Mouse (Mus musculus): ENCODE results near the gene Jag2.

The Jag2 gene

DNA sequence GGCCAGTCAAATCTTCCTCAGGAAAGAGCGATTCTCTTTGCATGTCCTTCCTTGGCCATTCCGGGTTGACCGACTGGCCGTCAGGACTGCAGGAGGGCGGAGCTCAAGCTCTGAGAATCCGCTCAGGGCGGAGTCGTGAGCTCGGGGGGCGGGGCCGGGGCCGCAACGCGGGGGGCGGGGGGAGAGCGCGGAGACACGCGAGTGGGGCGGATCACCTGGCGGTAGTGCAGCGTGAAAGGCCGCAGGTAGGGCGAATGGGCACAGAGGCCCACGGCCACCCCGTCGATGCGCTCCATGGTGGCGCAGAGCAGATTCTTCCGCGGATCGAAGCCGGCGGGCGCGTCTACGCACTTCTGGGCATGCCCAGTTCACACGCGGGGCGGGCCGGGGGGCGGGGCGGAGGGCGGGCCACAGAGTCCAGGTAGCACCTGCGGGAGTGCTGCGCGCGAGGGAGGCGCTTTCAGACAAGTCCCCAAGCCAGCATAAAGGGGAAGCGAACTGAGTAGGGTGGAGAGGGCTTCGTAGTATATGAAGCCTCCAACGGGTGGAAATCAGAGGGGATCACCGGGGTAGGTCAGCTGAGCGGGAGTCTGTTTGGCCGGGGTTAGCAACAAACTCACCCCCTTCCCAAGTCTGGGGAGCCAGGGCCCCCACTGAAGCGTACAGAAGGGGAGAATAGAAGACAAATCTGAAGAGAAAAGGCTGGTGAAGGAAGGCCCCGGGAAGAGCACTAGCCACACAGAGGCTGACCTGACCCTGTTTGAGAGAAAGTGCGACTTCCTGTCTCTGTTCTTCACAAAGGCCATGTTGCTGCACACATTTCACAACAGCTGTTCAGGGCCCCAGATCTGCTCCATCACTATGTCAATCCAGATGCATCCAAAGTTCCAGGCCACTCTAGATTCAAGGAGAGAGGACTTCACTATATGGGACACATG, 12.5 kb upstream of the Jag2 start, which contains the start of gene Nudt14:
TSS of gene Nudt14 (minus strand) at position 349 of the 938 bp plus-strand sequence.
- peak; percentile 75 for DNase-seq (ENCODE audit: extremely low read depth, insufficient read length, low spot score)

- DNase-seq (ENCODE audit: extremely low read depth, insufficient read length, low spot score): no peak
Observed at GRCm38 (mm10) chr12:112941156-112941775, 11.7 kb upstream of the Jag2 start.

- no peak for DNase-seq (ENCODE audit: extremely low read depth, insufficient read length, low spot score)
Observed at GRCm38 (mm10) chr12:112940710-112941109, 11.1 kb upstream of the Jag2 start.

DNA sequence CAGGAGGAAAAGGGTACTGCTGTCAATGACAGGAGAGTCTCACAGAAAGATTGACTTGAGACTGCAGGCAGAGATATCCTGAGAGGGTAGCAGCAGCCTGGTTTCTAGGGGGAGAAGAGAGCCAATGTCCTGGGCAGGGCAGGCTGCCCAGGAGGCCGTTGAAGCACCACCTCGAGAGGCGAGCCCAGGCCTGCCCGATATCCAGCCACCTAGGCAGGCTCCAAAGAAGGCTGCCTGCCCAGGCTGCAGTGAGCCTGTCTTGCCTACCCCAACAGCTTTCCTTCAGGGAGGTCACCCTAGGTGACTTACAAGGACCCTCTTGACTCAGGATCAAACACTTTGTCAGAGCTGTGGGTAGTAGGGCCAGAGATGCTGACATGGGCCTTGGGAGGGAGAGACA, 10.7 kb upstream of the Jag2 start:
- DNase-seq (ENCODE audit: extremely low read depth, insufficient read length, low spot score): no peak

- no peak for DNase-seq (ENCODE audit: extremely low read depth, insufficient read length, low spot score)
Observed at GRCm38 (mm10) chr12:112938873-112939565, 9.4 kb upstream of the Jag2 start.

GRCm38 (mm10) chr12:112938366-112938765, 8.8 kb upstream of the Jag2 start:
- DNase-seq (ENCODE audit: extremely low read depth, insufficient read length, low spot score): no peak

GRCm38 (mm10) chr12:112937906-112938305, 8.3 kb upstream of the Jag2 start:
- peak; percentile 86 for DNase-seq (ENCODE audit: extremely low read depth, insufficient read length, low spot score)

- no peak for DNase-seq (ENCODE audit: extremely low read depth, insufficient read length, low spot score)
Observed at GRCm38 (mm10) chr12:112932647-112933046, 3.1 kb upstream of the Jag2 start.

DNA sequence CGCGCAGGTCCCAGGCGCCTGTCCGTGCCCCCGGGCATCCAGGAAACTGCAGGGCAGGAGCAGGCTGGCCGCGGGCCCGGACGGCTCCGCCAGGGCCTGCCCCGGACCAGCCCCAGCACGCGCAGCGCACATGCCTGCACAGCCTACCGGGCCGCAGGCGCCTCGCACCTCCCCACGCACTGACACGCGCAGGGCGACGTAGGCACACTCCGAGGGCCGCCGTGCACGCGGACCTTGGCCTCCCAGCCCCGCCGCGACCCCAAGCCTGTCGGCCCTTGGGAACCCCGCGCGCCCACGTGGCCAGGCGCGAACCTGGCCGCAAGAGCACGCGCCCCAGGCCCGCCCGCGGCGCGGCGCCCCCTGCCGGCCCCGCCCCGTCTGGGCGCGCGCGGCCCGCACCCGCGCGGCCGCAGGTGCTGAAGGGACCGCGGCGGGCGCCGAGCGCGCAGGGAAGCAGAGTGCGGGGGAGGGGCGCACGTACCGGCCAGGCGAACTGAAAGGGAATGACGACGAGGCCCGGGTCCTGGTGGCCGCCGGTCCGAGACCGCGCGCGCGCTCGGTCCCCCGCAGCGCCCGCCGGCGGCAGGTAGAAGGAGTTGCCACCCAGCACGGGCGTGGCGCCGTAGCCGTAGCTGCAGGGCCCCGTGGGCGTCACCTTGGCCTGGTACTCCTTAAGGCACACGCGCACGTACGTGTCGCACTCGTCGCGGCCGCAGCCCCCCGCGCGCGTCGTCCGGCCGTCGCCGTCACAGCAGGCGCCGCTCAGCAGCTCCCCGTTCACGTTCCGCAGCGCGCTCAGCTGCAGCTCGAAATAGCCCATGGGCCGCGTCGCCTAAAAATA, 955 bp downstream of the Jag2 start:
- DNase-seq (ENCODE audit: extremely low read depth, insufficient read length, low spot score): no peak

- no peak for DNase-seq (ENCODE audit: extremely low read depth, insufficient read length, low spot score)
Observed at GRCm38 (mm10) chr12:112927265-112927664, 2.3 kb downstream of the Jag2 start.

DNA sequence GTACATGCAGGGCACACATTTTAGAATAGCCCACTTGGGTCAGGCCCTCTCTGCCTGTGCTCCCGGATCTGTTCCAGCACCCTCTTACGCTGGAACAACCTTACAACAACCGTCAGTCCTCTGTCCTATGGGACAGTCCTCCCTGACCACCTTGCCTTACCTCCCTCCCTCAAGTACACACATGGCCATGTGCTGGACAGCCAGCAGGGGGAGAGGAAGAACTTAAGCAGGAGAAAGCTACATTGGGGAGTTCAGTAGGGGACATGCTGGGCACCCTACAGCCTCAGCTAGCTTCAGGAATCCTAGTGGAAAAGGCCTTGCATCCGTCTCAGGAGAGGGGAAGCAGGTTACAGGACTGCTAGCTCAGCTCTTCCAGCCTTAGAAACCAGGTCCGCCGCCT, 3.6 kb downstream of the Jag2 start:
- DNase-seq (ENCODE audit: extremely low read depth, insufficient read length, low spot score): no peak

DNA sequence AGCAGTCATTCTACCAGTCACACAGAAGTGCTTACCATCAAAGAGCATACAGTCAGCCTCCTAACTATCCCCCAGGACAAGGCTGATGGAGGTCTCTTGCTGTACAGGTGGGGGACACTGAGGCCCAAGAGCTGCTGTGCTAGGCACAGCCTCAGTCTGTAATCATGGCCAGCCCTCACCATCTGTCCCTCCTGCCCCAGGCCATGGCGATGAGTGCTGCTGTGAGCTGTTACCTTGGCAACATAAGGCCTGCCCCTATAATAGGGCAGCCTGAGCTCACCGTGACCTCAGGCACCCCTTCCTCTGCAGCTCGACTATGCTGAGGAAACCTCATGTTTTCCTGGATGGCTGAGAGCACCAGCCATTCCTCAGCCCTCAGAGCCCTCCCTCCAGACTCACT, 7.0 kb downstream of the Jag2 start:
- DNase-seq (ENCODE audit: extremely low read depth, insufficient read length, low spot score): no peak

- DNase-seq (ENCODE audit: extremely low read depth, insufficient read length, low spot score): no peak
Observed at GRCm38 (mm10) chr12:112921518-112921917, 8.1 kb downstream of the Jag2 start.

- no peak for DNase-seq (ENCODE audit: extremely low read depth, insufficient read length, low spot score)
Observed at GRCm38 (mm10) chr12:112917906-112918305, 11.7 kb downstream of the Jag2 start.

- no peak for DNase-seq (ENCODE audit: extremely low read depth, insufficient read length, low spot score)
Observed at GRCm38 (mm10) chr12:112917486-112917885, 12.1 kb downstream of the Jag2 start.

GRCm38 (mm10) chr12:112916698-112917400, 12.7 kb downstream of the Jag2 start:
- DNase-seq (ENCODE audit: extremely low read depth, insufficient read length, low spot score): no peak

GRCm38 (mm10) chr12:112915587-112915986, 14.0 kb downstream of the Jag2 start:
- DNase-seq (ENCODE audit: extremely low read depth, insufficient read length, low spot score): no peak

- DNase-seq (ENCODE audit: extremely low read depth, insufficient read length, low spot score): no peak
Observed at GRCm38 (mm10) chr12:112914527-112914926, 15.0 kb downstream of the Jag2 start.

DNA sequence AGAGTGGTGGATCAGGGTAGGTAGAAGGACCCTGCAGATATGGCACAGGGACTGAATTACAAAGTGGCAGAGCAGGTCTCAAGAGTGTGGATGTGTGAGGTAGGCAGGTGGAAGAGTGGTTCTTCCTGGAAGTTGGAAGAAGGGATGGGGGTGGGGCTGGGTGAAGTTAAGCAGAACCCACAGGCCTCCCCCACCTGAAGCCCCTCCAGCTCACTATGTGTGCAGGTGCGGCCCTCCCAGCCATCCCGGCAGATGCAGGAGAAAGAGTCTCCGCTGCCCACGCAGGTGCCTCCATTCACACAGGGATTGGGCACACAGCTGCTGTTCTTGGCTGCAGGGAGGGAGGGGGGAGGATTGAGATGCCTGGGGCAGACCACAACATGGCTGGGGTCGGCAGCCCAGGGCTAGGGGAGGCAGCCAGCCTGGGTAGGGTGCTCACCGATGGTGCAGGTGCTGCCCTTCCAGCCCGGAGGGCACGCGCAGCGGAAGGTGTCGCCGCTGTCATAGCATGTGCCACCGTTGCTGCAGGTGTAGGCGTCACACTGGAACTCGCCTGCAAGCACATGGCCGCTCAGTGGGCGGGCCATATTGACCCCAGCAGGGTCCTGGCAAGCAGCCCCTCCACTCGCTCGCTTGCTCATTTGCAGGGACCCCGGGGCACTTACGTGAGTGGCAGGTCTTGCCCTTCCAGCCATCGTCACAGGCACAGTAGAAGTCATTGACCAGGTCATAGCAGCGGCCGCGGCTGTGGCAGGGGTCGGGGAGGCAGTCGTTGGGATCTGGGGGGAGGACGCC, 16.4 kb downstream of the Jag2 start:
- DNase-seq (ENCODE audit: extremely low read depth, insufficient read length, low spot score): no peak

All from 3134 (cell line).